Mouse (Mus musculus) embryo, embryonic 10 days (tissue): ENCODE results near the gene Nr1h2.
A peak's percentile ranks its signal among the peaks of the same experiment; 100 is the strongest.

Source experiments
- DNase-seq: peaks from one replicate; pipeline ENCODE4 v3.0.0-alpha.2; 2015; ENCODE audit warnings: low spot score

Nr1h2 gene

DNA sequence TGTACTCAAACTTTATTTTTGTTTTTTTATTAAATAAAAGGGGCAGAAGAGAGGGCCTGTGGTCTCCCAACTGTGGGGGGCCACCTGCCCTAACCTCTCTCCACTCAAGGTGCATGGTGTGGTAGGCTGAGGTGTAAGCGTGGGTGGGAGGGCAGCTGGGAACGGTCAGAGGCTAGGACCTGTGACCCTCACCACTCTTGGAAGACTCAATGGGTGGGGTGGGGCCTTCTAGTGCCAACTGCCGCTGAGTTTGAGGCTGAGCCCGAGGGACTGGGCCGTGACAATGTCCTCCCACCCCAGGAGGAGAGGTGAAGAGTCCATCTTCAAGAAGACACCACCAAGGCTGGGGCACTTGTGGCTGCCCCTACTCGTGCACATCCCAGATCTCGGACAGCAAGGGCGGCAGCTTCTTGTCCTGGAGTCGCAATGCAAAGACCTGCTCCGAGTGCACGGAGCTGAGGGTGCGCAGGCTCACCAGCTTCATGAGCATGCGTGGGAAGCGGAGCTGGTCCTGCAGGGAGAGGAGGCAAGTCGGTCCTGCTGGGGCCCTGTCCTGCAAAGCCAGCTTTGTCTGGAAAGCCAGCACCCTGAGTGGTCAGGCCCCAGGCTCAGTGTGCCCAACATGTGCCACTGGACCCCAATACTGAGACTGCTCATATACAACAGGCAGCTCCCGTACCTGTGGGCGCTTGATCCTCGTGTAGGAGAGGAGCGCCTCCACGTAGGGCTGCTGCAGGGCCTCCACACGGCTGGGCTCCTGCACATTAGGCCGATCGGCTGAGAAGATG is 3.9 kb downstream of the Nr1h2 start:
- no peak for DNase-seq

DNA sequence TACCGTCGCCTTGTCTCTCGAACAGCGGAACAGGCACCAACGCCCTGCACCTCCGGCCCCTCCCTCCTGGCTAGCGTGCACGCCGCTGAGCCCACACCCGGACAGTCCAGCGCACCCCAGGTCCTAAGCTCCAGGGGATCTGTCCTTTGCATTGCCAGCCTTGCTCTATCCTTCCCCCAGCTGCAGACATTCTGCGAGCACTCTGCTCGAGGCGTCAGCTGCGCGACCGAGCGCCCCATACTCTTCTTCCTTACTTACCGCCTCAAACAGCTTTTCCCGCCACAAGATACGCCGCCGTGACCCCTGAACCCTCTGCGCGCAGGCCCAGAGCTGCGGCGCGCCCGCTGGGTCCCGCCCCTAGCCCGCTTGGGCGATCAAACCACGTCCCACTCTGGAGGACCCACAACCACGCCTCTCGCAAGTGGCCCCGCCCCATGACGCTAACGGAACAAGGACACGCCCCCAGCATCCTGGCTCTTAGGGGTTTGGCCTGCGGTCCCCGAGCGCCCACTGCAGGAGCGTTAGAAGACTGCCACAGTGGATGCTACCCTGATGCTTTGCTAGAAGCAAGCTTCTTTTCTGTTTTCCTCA is 5.2 kb downstream of the Nr1h2 start, which contains the start of gene Pold1:
Pold1 (minus strand) TSS at position 353 of the 591 bp plus-strand sequence.
- DNase-seq = peak; percentile 100

DNA sequence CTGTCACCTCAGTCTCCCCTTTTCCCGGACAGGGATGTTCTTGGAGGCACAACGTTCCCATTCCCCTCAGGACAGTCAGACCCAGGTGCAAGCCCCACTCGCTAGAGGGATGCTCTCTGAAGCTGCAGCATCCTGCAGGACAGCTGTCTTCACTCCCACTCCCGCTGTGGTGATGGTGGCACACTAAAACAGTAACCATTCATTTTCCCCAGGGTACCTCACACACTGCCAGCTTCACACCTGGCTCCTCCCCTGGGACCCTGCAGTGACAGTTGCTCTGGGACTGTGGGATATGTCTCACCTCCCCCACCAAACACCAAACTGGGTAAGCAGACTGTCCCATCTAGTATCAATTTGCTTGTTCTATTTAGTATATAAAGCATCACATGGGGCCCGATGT is 6.0 kb downstream of the Nr1h2 start:
- DNase-seq = peak; percentile 14

DNA sequence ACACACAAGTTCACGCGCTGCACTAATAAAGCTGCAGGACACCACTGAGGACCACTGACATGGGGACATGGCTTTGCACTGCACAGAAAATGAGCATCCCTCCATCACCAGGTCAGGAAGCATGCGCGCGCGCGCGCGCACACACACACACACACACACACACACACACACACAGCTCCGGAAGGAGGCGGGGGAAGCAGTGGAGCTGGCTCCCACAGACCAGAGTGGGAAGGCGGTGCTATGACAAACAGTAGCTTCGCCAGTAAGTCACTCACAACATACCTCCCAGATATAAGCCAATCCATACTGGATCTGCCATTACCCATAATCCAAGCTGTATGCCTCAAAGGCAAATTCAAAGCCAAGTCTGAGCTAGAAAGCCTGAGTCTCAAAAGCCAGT is 6.7 kb downstream of the Nr1h2 start:
- no peak for DNase-seq

DNA sequence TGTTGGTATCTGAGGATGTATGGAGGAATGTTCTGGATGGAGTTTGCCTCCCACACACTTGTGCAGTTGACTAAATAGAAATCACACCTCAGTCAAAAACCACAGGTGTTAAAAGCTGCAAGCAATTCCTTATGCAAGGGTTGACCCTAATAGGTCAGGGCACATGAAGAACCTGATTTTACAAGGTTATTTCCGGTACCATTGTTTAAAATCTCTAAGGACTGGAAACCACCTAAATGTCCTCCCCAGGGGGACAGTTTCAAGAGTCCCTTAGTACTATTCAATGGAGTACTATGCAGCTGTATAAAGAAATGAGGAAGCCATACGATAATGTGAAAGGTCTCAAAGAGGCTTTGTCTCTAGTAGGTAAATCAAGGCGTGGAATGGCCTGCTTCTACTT is 7.5 kb downstream of the Nr1h2 start:
- no peak for DNase-seq

DNA sequence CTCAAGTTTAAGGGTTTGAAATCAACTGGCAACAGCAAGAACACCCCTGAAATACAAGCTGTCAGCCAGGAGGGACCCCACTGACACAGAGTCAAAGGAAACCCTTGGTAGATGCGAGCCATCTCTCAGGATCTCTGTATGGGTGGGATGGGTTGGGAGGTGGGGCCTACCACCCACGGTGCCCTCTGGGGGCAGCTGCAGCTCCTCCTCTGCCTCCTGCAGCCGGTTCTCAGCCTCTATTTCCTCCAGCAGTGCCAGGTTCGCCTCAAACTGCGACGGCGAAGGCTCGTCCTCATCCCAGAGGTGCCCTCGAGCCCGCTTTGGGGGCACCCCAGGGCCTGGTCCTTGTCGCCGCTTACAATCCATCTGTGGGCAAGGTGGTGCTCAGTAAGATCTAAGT is 10.7 kb downstream of the Nr1h2 start:
- DNase-seq = no peak

DNA sequence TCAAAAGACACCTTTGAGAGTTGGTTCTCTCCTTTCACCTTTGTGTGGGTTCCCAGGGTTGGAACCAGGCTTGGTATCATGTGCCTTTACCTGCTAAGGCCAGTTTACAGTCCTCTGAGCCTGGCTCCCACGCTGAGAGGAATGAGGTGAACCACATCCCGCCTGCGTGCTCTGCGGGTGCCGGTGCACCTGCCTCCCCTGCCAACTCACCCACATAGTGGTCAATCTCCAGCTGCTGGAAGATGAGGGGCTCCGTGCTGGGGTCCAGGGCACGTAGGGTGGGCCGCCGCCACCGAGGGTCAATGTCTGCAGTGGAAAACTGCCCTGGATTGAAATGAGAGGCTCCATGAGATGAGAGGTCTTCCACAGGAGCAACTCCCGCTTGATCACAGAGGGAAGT is 11.2 kb downstream of the Nr1h2 start:
- DNase-seq = no peak

DNA sequence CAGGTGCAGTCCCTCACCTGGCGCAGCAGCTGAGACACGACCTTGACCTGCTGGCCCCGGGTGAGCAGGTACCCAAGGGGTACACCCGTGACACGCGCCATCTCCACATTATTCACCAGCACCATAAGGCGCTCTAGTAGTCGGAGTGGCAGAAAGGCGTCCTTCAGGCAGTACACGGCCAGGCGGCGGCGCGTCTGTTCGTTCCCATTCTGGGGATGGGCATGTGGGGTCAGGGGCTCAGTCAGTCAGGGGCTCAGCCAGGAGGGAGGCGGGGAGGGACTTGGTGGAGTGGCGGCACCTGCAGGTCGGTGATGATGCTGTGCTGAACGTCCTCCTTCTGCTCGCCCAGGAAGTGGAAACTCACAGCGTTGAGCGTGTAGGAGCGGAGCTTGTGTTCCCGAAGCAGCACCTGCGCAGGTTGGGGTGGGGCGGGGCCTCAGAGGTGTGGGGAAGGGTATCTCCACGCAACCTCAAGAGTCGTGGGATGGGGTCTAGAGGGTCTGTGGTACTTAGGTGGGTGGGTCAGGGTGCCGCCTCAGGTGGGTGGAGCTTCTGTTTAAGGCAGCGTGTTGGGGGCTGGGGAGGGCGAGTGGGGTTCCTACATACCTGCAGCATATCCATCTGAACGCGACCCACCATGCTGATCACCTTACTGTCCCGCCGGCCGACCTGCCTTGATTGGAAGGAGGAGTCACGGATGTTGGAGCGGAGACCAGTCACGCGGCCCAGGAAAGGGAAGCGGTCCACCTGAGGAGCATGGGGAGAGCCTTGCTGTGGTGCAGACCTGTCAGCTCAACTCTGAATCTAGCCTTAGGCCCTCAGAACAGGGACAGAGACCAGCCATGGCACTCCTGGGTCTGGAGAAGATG is 14.8 kb downstream of the Nr1h2 start:
- DNase-seq = no peak

DNA sequence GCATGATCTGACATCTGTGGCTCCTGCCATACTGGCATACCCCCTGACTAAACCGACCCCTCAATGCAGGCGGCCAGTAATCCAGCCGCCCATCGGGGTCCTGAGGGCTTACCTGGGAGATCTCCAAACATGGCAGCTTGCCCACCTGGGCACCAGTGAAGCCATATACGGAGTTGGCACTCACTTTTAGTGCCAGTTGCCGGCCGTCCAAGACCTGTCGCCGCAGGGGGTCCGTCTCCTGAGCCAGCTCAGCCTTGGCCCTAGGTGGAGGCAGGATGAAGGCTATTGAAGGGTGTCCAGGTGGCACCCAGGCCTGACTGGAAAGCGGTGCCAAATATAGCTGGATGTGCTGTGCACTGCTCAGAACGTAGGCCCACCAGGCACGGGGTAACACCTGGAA is 16.3 kb downstream of the Nr1h2 start:
- no peak for DNase-seq

DNA sequence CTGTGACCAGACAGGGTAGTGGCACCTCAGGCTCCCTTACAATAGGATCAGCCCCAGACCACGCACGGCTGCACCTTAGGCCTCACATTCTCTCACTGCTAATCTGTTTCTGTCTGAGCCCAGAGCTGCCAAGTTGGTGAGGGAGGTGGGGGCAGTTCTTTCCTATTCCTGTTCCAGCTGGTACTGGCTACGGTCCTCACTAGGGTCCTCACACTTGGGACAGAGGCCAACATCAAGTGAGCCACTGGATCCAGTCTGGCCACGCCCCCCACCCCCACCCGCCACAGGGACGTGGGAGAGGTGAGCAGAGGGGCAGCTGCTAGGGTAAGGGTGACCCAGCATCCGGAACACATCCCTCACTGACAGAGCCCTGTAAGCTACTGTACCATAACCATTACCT is 16.7 kb downstream of the Nr1h2 start:
- no peak for DNase-seq

DNA sequence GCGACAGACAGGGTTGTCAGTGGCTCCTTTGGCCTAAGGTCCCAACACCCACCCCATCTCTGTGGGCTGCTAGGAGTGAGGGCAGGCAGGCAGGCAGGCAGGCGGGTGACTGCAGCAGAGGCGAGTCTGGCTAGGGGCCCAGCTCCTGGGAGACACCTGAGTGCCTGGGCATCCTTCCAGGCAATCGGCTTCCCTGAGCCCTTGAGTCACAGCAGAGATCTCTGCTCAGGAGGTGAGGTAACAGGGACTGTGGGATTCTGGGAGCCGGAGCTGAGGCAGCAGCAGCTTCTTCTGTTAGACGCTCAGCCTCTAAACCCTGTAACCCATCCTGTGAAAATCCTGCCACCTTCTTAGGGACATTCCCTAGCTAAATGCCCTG is 17.2 kb downstream of the Nr1h2 start:
- no peak for DNase-seq

DNA sequence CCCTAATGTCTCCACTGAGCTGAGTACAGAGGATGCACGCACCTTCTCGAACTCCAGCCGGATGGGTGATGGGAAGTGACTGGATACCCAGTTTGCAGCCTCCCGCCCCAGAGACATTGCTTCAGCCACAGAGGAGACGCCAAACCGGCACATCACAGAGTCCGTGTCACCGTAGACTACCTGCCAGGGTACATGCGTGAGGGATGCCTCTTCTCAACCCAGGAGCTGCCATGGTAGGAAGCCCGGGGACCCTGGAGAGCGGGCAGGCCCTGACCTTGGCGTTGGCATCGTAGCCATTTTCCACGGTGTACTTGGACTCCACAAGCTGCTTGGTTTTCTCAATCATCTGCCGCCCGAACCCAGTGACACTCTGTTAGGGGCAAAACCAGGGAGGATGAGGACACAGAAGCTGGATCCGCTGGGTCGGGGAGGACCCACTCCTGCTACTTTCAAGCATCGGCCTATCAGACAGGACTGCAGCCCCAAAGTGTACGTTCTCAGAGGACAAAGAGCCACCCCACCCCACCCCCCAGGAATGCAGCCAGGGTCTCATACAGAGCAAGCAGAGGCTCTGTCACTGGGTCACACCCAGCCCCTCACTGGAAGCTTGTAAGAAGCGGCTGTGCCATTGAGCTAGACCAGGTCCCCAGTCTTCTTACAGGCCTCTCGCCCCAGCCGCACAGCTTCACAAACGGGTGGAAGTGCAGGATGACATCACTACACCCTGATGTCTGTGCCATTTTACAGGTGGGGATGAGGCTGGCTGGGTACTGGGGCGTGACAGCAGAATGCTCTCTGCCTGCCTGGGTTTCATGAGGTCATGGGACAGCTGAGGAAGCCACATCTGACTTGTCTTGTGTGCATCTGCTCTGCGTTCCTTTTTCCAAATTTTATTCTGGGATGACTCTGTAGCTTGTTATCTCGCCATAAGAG is 17.8 kb downstream of the Nr1h2 start:
- no peak for DNase-seq

DNA sequence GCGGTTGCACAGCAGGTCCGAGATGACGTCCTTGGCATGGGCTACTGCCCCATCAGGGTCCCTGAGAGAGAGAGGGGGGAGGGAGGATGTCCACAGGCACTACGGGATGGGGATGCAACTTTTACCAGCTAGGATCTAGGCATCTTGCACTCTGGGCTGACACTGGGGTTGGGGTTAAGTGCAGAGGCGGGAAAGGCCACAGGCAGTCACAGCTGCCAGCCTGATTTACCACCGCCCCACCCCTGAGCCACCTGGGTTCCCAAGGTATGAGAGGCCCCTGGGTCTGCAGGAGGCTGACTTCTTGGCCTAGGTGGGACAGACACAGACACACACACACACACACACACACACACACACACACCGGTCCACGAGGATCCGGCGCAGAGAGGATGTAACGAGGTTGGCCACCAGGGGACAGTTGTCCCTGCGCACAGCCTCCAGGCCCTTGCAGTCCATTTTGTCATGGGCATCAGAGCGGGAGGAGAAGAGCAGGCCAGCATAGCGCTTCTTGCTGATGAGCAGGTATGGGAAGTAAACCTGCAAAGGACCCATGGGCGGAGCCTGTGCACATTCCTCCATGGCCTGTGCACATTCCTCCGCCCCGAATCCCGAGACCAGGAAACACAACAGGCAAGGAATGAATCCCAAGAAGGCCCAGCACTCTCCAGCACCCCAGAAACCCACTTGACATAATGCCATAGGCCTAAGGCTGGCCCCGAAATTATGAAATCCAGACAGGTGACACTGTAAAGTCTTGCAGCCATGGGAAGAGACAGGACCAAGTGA is 18.9 kb downstream of the Nr1h2 start:
- no peak for DNase-seq

DNA sequence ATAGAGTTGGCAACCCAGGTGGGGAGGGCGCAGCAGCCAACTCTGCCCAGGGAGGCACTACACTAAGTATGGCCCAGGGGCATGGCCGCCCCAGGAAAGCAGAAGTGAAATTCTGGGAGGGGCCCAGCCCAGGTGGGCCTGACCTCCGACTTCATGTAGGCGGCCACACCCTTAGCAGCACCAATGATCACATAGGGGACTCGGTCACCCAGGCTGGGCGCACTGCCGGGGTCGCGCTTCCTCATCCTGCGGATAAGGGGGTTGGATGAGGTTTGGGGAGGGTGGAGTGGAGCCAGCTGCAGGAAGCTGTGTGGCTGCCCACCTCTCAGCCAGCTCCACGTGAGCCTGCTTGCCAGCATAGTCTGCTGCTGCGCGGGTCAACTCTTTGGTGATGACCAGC is 19.5 kb downstream of the Nr1h2 start:
- no peak for DNase-seq

DNA sequence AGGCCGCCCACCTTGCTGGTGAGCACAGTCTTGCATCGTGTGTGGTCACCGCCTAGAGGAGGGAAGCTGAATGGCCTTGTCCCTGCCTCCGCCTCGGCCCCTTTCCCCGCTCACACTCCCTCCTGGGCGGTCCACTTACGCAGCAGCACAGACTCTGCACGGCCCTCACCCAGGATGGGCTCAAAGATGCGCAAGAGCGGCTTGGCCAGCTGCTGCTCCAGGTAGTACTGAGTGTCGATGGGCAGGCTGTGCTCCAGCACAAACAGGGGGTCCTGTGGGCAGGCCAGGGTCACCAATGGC is 20.1 kb downstream of the Nr1h2 start:
- DNase-seq = peak; percentile 18

DNA sequence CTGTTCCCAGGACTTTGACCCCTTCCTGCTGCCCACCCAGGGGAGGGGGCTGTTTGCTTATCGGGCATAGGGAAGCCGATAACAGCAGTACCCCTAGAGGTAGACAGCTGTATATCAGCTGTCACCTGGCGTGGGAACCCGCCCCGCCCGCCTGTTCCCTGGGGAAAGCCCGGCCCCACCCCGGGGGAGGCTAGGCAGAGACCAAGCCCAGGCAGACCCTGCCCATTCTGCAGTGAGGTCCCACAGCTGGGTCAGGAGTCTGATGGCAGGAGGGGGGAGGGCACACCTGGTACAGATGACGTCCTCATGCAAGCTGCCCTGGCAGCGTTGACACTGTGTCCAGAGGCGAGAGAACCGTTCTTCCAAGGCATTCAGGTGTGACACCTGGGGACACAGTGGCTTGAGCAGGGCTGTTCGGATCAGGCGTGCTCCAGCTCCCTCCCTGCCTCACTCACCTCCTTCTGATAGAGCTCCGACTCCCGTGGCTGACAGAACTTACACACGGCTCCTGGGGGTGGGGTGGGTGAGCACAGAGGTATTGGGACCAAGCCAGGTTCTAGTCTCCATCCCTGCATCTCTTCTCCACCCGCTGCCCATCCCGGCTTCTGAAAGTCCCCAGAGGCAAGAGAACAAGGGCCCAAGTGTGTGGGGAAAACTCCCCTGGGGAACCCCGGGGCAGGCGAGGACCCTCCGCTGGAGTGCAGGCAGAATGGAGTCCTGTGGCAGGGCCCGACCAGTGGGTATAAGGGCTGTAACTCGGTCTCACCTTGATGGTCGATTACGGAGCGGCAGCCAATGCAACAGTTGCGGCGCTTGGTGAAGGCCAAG is 20.6 kb downstream of the Nr1h2 start:
- no peak for DNase-seq

DNA sequence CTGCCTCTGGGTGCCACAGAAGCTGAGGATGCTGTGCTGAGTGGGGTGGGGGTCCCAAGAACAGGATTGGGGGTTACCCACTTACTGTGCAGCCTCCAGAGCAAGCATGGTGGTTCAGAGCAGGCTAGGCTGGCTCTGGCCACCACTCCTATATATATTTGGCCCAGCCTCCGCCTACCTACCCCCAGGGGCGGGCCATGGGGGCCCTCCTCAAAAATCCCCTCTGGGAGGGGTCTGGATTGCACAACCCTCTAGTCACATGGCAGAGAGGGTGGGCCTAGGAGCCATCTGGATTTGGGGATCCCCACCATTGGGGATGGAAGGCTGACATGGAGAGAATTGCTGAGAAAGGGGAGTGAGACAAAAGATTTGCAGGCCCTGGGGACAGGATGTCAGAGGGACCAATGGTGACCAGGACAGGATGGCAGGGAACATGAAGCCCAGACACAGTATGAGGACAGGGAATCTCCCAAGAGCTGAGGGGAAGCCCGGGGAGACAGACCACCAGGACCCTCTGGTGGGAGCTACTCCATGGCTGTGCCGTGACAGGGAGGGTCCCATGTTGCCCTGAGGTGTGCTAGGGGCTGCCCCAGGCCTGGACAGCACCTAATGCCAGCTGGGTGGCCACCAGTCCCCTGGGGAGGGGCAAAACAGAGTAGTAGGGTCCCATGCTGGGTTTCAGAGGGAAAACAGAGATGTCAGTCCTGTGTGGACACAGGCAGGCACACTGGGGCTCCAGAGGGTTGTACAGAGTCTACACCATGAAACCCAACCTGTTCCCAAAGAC is 21.6 kb downstream of the Nr1h2 start, which contains the start of gene Spib:
Spib (minus strand) TSS at position 126 of the 787 bp plus-strand sequence.
- no peak for DNase-seq

DNA sequence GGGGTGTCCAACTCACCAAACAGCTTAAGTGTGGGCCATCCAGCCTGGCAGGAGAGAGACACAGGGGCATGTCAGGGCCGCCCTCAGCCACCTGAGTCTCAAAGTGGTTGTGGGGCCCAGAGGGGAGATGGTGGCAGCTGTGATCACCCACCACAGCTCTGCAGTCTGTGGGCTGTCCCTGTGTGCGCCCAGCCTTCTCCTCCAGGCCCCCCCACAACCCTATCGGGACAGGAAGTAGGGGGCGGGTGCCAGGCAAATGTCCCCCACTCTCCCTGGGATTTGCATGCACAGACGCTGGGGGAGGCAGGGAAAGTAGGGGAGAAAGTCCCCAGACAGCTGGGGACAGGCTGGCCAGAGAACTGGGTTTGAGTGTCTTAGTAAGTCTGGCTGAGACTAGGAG is 22.5 kb downstream of the Nr1h2 start:
- no peak for DNase-seq

DNA sequence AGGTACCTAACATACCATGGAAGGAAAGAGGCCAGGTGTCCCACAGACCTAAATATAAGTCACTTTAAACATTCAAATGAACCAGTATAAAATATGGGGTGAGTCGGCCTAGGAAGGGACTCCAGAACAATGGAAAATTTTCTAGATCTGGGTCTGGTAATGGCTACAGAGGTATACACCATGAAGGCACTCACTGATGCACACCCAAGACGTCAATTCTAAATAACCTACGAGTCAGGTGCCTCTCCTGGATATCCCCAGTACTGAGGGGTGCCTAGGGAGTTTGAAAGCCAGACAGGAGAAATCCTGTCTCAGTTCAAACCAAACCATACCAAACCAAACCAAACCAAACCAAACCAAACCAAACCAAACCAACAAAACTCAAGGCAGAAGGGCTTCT is 23.2 kb downstream of the Nr1h2 start:
- DNase-seq = no peak
